Mouse (Mus musculus) stomach, embryonic 14.5 days (tissue): ENCODE measurements around the gene Fam173b. TPM values are rescaled to one million over a fixed set of nuclear protein-coding genes. Genes with fewer than 3 reads are reported as not detected.
A peak's percentile ranks its signal among the peaks of the same experiment; 100 is the strongest.

Experiments used
- ATAC-seq: fragments of 200-750 bp; cut with Nextera tagmentation; 2 replicates; pipeline ENCODE4 v1.8.0; 2017; ENCODE audit warnings: low read depth, moderate TSS enrichment; ENCODE audit not compliant: insufficient number of reproducible peaks, insufficient read depth, low FRiP score
- H3K27ac ChIP-seq: fragments of 300-500 bp; sonication (generic); 2 replicates; pipeline ENCODE4 v1.5.1; 2014; ENCODE audit warnings: mild to moderate bottlenecking, low read length, moderate library complexity, mixed read lengths
- H3K27me3 ChIP-seq: fragments of 300-500 bp; sonication (generic); 2 replicates; pipeline ENCODE4 v1.6.1; 2014; ENCODE audit warnings: low read length, control low read depth, mixed read lengths; ENCODE audit not compliant: control insufficient read depth, insufficient read depth
- H3K36me3 ChIP-seq: fragments of 300-500 bp; sonication (generic); 2 replicates; pipeline ENCODE4 v1.6.1; 2014; ENCODE audit warnings: mild to moderate bottlenecking, control low read depth, low read length, moderate library complexity, mixed read lengths; ENCODE audit not compliant: control insufficient read depth, insufficient read depth
- H3K4me1 ChIP-seq: fragments of 300-500 bp; sonication (generic); 2 replicates; pipeline ENCODE4 v1.6.1; 2014; ENCODE audit warnings: low read length, control low read depth, mixed read lengths; ENCODE audit not compliant: control insufficient read depth, insufficient read depth
- H3K4me2 ChIP-seq: fragments of 300-500 bp; sonication (generic); replicated peaks from 2 replicates; pipeline ENCODE4 v1.6.1; 2014; ENCODE audit warnings: low read depth, low read length, control low read depth
- H3K4me3 ChIP-seq: fragments of 300-500 bp; sonication (generic); 2 replicates; pipeline ENCODE4 v1.5.1; 2014; ENCODE audit warnings: low read depth, low read length, control low read depth
- H3K9ac ChIP-seq: fragments of 300-500 bp; sonication (generic); replicated peaks from 2 replicates; pipeline ENCODE4 v1.6.1; 2014; ENCODE audit warnings: low read depth, mild to moderate bottlenecking, control low read depth, low read length, moderate library complexity, mixed read lengths
- H3K9me3 ChIP-seq: fragments of 300-500 bp; sonication (generic); 2 replicates; pipeline ENCODE4 v1.6.1; 2016; ENCODE audit warnings: low read depth, low read length, control low read depth; ENCODE audit not compliant: control insufficient read depth
- WGBS: fragments of 180-500 bp; shearing (Covaris S2); extraction: QIAGEN DNeasy Blood & Tissue Kit; methylation state at CpG from one replicate; pipeline ENCODE4 v1.1.7; 2014; 5-methylcytosine and 5-hydroxymethylcytosine counted together
- polyA plus RNA-seq: library from polyadenylated mRNA; unstranded; fragments of >200 nt; fragmentation: Nextera tagmentation; extraction: Ambion mirVana; gene quantifications from 2 replicates; pipeline ENCODE4 v1.2.1, GENCODE M21; 2014

The Fam173b gene
- polyA plus RNA-seq, 1 experiment from 2014 or later, result 12.1 TPM

- Histone ChIP-seq H3K27ac (no peak overlapping the region), H3K27me3 (no peaks in the 10 kb centered on the region), H3K9ac (no peak overlapping the region), H3K4me3 (no peak overlapping the region), H3K4me2 (no peak overlapping the region), H3K36me3 (peaks cover 4% of the 10 kb centered on the region), H3K4me1 (no peaks in the 10 kb centered on the region), H3K9me3 (no peaks in the 10 kb centered on the region)
- no peak for ATAC-seq
- WGBS, result 86% methylated on average over 4 of the region's 4 CpGs
Measured at GRCm38 (mm10) chr15:31611976-31612375, 10.3 kb downstream of the Fam173b start.

GRCm38 (mm10) chr15:31613826-31614453, 12.3 kb downstream of the Fam173b start:
- Histone ChIP-seq H3K27ac (no peak overlapping the region), H3K9me3 (no peaks in the 10 kb centered on the region), H3K27me3 (no peaks in the 10 kb centered on the region), H3K9ac (no peak overlapping the region), H3K4me2 (no peak overlapping the region), H3K36me3 (peaks cover 11% of the 10 kb centered on the region), H3K4me3 (no peak overlapping the region), H3K4me1 (no peaks in the 10 kb centered on the region)
- no peak for ATAC-seq
- WGBS, result 90% methylated on average over 6 of the region's 6 CpGs

- Histone ChIP-seq H3K9me3 (no peaks in the 10 kb centered on the region), H3K4me2 (no peak overlapping the region), H3K27me3 (no peaks in the 10 kb centered on the region), H3K9ac (no peak overlapping the region), H3K4me1 (no peaks in the 10 kb centered on the region), H3K27ac (no peak overlapping the region), H3K4me3 (no peak overlapping the region), H3K36me3 (peaks cover 11% of the 10 kb centered on the region)
- ATAC-seq, result no peak
- WGBS, result 88% methylated on average over 2 of the region's 2 CpGs
Measured at GRCm38 (mm10) chr15:31614666-31615065, 13.0 kb downstream of the Fam173b start.

- Histone ChIP-seq H3K27ac (no peak overlapping the region), H3K27me3 (no peaks in the 10 kb centered on the region), H3K9me3 (no peaks in the 10 kb centered on the region), H3K4me2 (no peak overlapping the region), H3K4me1 (no peaks in the 10 kb centered on the region), H3K9ac (no peak overlapping the region), H3K4me3 (no peak overlapping the region), H3K36me3 (peaks cover 13% of the 10 kb centered on the region)
- 94% methylated on average over 9 of the region's 9 CpGs for WGBS
- ATAC-seq, result no peak
Measured at GRCm38 (mm10) chr15:31617261-31617660, 15.6 kb downstream of the Fam173b start.

GRCm38 (mm10) chr15:31619521-31619920, 17.9 kb downstream of the Fam173b start:
- Histone ChIP-seq H3K27ac (no peak overlapping the region), H3K4me1 (no peaks in the 10 kb centered on the region), H3K4me3 (no peak overlapping the region), H3K4me2 (no peak overlapping the region), H3K27me3 (no peaks in the 10 kb centered on the region), H3K9ac (no peak overlapping the region), H3K36me3 (peaks cover 16% of the 10 kb centered on the region), H3K9me3 (no peaks in the 10 kb centered on the region)
- 91% methylated on average over 8 of the region's 8 CpGs for WGBS
- ATAC-seq, result no peak

GRCm38 (mm10) chr15:31627277-31628154, 25.9 kb downstream of the Fam173b start:
- no peaks in the 10 kb centered on the region for H3K27me3 ChIP-seq
- peaks cover 2% of the 10 kb centered on the region; the same call in 1 of the 2 replicates for H3K36me3 ChIP-seq
- H3K4me3 ChIP-seq, result no peak overlapping the region
- H3K27ac ChIP-seq, result peak overlapping the region; percentile 76; the same call in 1 of the 2 replicates
- no peak overlapping the region for H3K9ac ChIP-seq
- H3K4me2 ChIP-seq, result peak overlapping the region; percentile 3; the same call in 1 of the 2 replicates
- H3K9me3 ChIP-seq, result no peaks in the 10 kb centered on the region
- ATAC-seq, result peak; percentile 37; the same call in 1 of the 2 replicates
- H3K4me1 ChIP-seq, result no peaks in the 10 kb centered on the region
- WGBS, result 21% methylated on average over 12 of the region's 12 CpGs

- no peaks in the 10 kb centered on the region for H3K9me3 ChIP-seq
- H3K36me3 ChIP-seq, result peaks cover 2% of the 10 kb centered on the region; the same call in 1 of the 2 replicates
- H3K4me3 ChIP-seq, result no peak overlapping the region
- no peak overlapping the region for H3K9ac ChIP-seq
- no peaks in the 10 kb centered on the region for H3K4me1 ChIP-seq
- H3K27ac ChIP-seq, result peak overlapping the region; percentile 39; the same call in 1 of the 2 replicates
- no peak overlapping the region for H3K4me2 ChIP-seq
- ATAC-seq, result no peak
- 69% methylated on average over 10 of the region's 10 CpGs for WGBS
- H3K27me3 ChIP-seq, result no peaks in the 10 kb centered on the region
Measured at GRCm38 (mm10) chr15:31628180-31628579, 26.5 kb downstream of the Fam173b start.

GRCm38 (mm10) chr15:31629556-31629955, 27.9 kb downstream of the Fam173b start:
- H3K4me1 ChIP-seq, result no peaks in the 10 kb centered on the region
- no peak for ATAC-seq
- H3K9me3 ChIP-seq, result no peaks in the 10 kb centered on the region
- WGBS, result 89% methylated on average over 3 of the region's 3 CpGs
- H3K4me3 ChIP-seq, result no peak overlapping the region
- no peak overlapping the region for H3K27ac ChIP-seq
- H3K36me3 ChIP-seq, result no peaks in the 10 kb centered on the region
- no peak overlapping the region for H3K9ac ChIP-seq
- H3K4me2 ChIP-seq, result no peak overlapping the region
- no peaks in the 10 kb centered on the region for H3K27me3 ChIP-seq
